Mouse (Mus musculus): Measurements from ENCODE around the gene Fam19a2.

Gene Fam19a2

GRCm38 (mm10) chr10:123567677-123568076, 303.9 kb downstream of the Fam19a2 start:
- no peak for DNase-seq (ENCODE audit: extremely low read depth, low read depth)

DNA sequence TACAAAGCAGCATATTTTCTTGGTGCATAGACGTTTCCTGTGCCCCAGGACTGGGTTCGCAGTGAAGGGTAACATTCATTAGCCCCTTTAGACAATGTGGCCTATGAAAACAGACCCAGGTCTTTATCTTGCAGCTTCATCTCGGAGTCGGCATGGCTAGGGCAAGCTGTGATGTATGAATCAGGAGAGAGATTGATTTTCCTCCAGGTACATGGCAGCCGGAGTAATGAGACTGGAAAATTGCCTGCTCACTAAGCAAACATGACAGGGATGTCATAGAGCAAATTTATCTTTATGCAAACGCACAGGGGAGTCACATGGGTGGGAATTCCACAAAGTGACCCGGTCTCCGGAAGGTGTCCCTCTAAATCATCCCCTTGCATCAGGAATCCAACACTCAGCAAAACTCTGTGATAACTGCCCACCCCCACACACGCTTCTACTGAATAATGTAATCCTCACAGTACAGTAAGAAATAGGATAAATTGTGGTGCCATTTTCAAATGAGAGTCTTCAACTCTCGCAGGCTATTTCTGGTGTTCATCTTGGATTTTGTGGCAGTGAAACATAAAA, 306.9 kb downstream of the Fam19a2 start:
- no peak for DNase-seq (ENCODE audit: extremely low read depth, low read depth)

DNA sequence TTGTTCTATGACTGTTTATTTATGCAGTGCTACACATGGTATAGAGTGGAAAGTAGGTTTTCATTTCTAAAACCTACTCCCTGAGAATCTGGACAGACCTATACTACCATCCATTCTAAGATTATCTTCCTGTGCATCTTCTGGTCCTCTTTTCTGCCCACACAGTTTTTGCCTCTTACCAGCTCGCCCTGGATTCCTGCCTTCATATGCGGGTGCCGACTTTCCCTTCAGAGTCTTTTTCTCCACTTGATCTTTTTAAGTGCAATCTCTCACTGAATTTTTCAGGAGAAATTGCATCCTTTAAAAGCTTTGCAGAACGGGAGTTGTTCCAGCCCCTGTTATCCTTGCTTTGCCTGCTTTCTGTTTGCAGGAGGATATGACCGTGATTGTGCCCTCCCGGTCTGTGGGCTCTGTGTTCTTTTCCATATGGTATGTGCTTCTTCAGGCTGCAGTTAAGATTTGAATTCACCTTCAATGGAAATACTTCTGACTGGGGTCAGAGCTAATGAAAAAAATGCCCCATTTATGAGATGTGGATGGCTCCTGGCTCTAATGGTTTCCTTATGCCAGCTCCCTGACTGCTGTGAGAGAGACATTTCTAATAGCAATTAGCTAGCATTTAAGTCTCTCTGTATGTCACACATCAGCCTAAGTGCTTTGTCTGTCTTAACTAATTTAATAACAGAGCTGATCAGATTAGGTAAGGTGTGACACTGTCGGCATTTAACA, 308.7 kb downstream of the Fam19a2 start:
- DNase-seq (ENCODE audit: extremely low read depth, low read depth): no peak

DNA sequence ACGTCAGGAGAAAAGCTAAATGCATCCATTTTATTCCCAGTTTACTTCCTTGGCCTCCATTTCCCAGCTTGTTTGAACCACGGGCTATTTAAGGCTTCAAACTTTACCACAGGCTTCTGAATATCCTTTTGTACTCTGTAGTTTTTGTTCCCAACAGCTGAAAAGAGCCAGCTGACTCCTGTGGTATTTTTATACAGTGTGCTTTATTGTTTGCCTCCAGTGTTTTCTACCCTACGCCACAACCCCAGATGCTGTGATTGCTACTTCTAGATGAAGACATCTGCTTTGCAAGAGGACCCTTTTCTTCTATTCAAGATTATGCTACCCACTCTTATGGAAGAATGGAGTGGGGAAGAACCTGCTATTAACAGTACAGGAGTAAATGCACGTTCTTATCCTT, 314.0 kb downstream of the Fam19a2 start:
- no peak for DNase-seq (ENCODE audit: extremely low read depth, low read depth)

DNA sequence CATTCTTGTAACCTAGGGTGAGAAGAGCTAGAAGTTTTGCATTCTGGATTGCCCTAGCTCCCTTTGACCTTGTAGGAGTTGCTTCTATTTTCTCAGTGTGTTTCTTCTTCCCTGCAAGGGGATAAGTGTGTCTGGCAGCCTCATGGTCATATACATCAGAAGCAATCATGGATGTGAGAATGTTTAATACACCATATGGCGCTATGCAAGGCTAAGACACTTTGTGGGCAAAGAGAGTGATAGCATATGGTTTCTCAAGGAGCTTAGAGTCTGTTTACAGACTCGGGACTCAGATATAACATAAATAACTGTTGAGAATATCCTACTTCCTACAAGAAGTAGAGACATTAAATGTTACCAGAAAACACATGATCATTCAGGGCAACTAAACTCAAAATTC, 315.2 kb downstream of the Fam19a2 start:
- DNase-seq (ENCODE audit: extremely low read depth, low read depth): no peak

DNA sequence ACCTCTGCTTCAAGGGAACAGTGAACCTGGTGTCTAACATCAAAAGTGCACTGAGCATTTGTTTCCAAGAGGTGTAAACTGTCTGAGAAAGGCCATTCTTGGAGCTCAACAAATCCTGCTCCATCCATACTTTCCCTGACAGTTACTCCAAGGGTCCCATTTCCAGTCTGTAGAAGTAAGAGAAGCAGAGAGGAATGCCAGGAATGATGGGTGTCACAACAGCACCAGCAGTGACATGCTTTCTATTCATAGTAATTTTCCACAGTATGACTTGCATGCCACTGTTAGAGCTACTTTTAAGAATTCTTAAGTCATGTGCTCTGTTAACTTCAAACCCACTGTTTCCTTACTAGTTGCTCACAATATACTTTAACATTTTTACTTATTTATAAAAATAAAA, 331.2 kb downstream of the Fam19a2 start:
- no peak for DNase-seq (ENCODE audit: extremely low read depth, low read depth)

GRCm38 (mm10) chr10:123597059-123597458, 333.3 kb downstream of the Fam19a2 start:
- no peak for DNase-seq (ENCODE audit: extremely low read depth, low read depth)

GRCm38 (mm10) chr10:123605671-123606070, 341.9 kb downstream of the Fam19a2 start:
- DNase-seq (ENCODE audit: extremely low read depth, low read depth): no peak

- DNase-seq (ENCODE audit: extremely low read depth, low read depth): no peak
Observed at GRCm38 (mm10) chr10:123626691-123627090, 362.9 kb downstream of the Fam19a2 start.

DNA sequence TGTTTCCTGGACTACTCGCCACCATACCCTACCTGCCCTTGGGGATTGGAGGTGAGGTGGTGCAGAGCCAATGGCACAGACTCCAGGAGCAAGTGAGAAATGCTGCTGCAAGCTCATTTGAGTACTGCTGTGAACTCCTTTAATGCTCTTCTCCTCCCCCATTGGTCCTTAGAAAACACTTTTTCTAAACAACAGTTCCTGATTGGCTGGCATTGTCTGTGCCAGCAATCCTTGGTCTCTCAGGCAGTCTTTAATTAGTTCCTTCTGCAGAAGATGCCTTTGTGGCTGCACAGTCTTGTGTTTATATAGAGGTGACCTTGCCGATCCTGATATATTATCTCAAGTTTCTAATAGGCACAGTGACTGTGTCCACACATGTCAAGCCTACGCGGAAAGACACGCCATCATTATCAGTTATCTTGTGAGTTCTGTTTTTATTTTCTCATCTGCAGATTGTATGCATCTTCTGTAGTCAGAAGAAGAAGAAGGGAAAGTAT, 365.5 kb downstream of the Fam19a2 start:
- DNase-seq (ENCODE audit: extremely low read depth, low read depth): no peak

GRCm38 (mm10) chr10:123632029-123632428, 368.2 kb downstream of the Fam19a2 start:
- DNase-seq (ENCODE audit: extremely low read depth, low read depth): no peak

DNA sequence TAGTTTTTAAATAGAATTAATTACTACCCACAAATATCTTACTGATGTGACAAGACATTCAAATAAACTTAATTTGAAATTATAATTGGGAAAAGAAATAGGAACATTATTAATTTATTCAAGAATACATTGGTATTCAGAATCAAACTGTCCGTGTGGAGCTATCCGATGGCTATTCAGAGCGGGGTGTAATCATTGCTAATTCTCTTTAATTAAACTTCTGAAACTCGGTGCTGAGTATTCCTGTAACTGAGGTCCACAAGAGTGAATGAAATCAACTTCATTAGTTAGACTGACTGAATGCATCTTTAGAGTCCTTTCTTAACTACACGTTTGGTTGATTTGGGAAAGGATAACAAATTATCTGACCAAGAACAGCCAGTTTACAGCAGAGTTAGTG, 372.9 kb downstream of the Fam19a2 start:
- DNase-seq (ENCODE audit: extremely low read depth, low read depth): no peak

DNA sequence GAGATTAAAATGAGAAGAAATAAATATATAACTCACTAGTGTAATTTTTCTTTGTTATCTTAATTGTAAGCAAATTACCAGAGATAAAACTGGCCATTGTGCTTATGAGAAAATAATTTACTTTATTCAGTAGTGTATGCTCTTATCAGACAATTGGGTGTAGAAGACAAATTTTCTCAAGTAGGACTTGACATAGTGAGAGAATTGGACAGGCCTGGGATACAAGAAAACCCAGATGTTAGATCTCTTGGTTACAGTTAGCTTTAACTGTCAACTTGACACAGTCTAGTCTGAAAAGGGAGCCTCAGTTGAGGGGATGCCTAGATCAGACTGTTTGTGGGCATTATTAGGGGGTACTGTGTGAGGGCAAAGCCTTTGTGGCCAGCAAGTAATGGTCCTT, 373.7 kb downstream of the Fam19a2 start:
- no peak for DNase-seq (ENCODE audit: extremely low read depth, low read depth)

DNA sequence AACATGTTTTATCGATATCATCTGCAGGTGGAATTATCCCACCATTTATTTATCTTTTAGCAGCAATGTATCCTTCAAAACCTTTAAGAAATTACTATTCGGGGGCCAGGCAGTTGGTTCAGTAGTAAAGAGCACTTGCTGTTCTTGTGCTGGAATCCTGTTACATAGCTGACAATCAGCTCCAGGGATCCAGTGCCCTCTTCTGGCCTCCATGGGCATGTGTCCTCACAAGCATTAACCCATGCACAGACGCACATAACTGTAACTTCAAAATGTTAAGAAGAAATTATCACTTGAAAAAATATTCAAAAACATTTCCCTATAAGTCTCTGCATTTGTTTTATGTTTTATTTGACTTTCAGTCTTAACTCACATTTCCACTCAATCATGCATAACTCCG, 381.8 kb downstream of the Fam19a2 start:
- no peak for DNase-seq (ENCODE audit: extremely low read depth, low read depth)

GRCm38 (mm10) chr10:123671208-123671607, 407.4 kb downstream of the Fam19a2 start:
- DNase-seq (ENCODE audit: extremely low read depth, low read depth): no peak

DNA sequence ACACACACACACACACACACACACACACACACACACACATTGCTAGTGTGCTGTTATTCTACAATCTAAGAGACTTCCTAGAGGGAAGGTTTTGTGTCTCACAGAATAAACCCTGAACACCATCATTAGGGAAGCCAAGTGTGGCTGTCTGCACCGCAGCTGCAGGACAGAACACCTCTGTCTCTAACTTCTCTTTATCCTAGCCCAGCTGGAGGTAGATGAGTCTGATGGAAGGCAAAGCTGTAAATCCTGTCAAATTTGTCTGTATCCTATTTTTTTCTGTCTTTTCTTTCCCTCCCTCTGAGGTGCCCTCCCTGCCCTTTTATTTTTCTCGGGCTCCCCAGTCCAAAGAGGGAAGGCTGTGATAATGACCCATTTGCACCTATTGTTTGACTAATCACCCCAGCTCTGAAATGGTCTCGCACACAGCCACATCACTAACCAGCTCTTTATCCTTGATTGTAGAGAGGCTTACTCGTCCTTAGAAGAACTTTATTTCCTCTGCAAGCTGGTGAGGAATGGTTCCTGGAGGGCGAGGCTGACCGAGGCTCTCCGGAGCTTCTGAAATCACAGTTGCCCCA, 414.6 kb downstream of the Fam19a2 start:
- DNase-seq (ENCODE audit: extremely low read depth, low read depth): no peak

GRCm38 (mm10) chr10:123682718-123683255, 419.0 kb downstream of the Fam19a2 start:
- DNase-seq (ENCODE audit: extremely low read depth, low read depth): no peak

DNA sequence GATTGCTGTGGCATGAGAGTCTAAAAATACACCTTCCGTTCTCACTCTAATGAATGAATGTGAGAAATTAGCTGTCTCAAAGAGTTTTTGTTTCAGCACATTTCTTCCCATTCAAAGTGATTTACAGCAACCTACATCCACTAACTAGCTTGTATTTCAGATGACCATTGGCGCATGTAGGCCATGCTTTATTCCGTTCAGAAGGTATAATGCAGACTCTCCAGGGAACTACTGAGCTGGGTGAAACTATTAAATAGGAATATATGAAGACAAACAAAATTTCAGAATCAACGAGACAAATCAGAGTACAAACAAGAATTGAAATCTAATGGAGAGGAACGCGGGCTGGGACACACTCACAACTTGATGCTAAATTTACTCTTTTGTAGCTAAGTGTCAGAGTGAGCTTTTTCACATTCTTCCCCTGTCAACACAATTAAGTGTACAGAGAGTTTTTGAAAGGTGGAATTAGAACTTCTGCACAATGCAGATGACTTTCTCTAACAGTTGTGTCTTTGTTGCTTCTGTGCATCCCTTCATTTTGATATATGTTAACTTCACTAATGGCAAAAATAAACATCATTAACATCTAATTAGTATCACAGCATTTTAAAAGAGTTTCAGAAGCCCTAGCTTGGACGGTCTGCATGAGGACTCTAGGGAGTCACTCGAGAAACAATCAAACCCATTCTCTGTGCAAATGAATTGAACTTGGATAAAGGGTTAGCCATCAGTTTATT, 428.6 kb downstream of the Fam19a2 start:
- no peak for DNase-seq (ENCODE audit: extremely low read depth, low read depth)

- no peak for DNase-seq (ENCODE audit: extremely low read depth, low read depth)
Observed at GRCm38 (mm10) chr10:123692926-123693224, 429.1 kb downstream of the Fam19a2 start.

DNA sequence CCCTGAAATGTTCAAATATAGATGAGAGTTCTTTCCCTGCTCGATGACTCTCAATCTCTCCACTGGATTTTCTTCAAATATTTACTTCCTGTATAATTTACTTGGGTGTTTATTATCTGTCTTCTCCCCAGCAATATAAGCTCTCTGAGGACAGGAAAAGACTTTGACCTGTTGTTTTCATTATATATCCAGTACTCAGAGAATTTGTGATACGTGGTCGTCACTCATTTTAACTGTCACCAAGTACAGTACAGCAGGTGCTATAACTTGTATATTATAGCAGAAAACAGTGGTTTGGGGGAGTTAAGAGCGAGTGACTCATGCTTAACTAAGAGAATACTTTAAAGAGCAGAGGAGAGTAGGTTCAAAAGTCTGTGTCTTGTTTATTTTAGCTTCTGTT, 438.8 kb downstream of the Fam19a2 start:
- no peak for DNase-seq (ENCODE audit: extremely low read depth, low read depth)

- DNase-seq (ENCODE audit: extremely low read depth, low read depth): no peak
Observed at GRCm38 (mm10) chr10:123707026-123707425, 443.2 kb downstream of the Fam19a2 start.

GRCm38 (mm10) chr10:123710738-123711137, 446.9 kb downstream of the Fam19a2 start:
- no peak for DNase-seq (ENCODE audit: extremely low read depth, low read depth)
